Mouse (Mus musculus): Measurements from ENCODE around the gene Sptbn2. TPM values are rescaled to one million over a fixed set of nuclear protein-coding genes. Genes with fewer than 3 reads are reported as not detected.

Gene Sptbn2
- polyA plus RNA-seq, 1 experiment from 2014 or later = 0.11 TPM

GRCm38 (mm10) chr19:4712781-4713526 is 2.0 kb downstream of the Sptbn2 start:
- WGBS (ENCODE audit: missing documents) = 17% methylated on average over 12 of the region's 13 CpGs
- no peak overlapping the region for H3K27ac ChIP-seq
- no peak overlapping the region for H3K4me3 ChIP-seq (ENCODE audit: inconsistent target)
- H3K36me3 ChIP-seq (ENCODE audit: inconsistent target) = no peaks in the 10 kb centered on the region
- no peaks in the 10 kb centered on the region for H3K79me2 ChIP-seq (ENCODE audit: inconsistent target)

- H3K4me3 ChIP-seq (ENCODE audit: inconsistent target) = no peak overlapping the region
These were observed 2.9 kb downstream of the Sptbn2 start for GRCm38 (mm10) chr19:4713886-4714285.

GRCm38 (mm10) chr19:4716756-4717155 is 5.8 kb downstream of the Sptbn2 start:
- Histone ChIP-seq H3K4me3 (ENCODE audit: inconsistent target) (no peak overlapping the region), H3K36me3 (ENCODE audit: inconsistent target) (no peaks in the 10 kb centered on the region), H3K79me2 (ENCODE audit: inconsistent target) (no peaks in the 10 kb centered on the region), H3K27ac (no peak overlapping the region)
- 95% methylated on average over 14 of the region's 14 CpGs for WGBS (ENCODE audit: missing documents)

More at GRCm38 (mm10) chr19:4713886-4714285, 2.9 kb downstream of the Sptbn2 start:
- Histone ChIP-seq H3K27ac (no peak overlapping the region), H3K79me2 (ENCODE audit: inconsistent target) (no peaks in the 10 kb centered on the region), H3K36me3 (ENCODE audit: inconsistent target) (no peaks in the 10 kb centered on the region)
- WGBS (ENCODE audit: missing documents) = 89% methylated on average over 3 of the region's 3 CpGs

DNA sequence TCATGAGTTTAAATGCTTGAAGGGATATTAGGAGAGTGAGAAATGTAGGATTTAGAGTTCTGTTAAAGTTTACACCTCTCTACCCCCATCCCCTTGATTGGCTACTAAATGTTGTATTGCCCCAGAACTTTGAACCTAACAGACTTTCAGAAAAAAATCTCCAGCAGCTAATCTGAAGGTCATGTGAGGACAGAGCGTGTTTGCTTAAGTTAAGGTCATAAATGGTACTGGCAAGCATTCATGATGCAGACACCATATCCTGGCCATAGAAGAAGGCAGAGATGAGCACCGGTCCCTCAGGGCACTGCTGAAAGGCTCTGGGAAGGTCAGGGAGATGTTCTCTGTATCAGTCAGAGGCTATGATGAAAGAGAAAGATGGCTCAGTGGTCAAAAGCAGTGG is 6.3 kb downstream of the Sptbn2 start:
- Histone ChIP-seq H3K79me2 (ENCODE audit: inconsistent target) (no peaks in the 10 kb centered on the region), H3K27ac (no peak overlapping the region), H3K4me3 (ENCODE audit: inconsistent target) (no peak overlapping the region), H3K36me3 (ENCODE audit: inconsistent target) (no peaks in the 10 kb centered on the region)
- 93% methylated on average over 2 of the region's 2 CpGs for WGBS (ENCODE audit: missing documents)

- Histone ChIP-seq H3K27ac (no peak overlapping the region), H3K79me2 (ENCODE audit: inconsistent target) (no peaks in the 10 kb centered on the region), H3K4me3 (ENCODE audit: inconsistent target) (no peak overlapping the region), H3K36me3 (ENCODE audit: inconsistent target) (no peaks in the 10 kb centered on the region)
- WGBS (ENCODE audit: missing documents) = 29% methylated on average over 12 of the region's 12 CpGs
These were observed 7.7 kb downstream of the Sptbn2 start for GRCm38 (mm10) chr19:4718716-4719115.

DNA sequence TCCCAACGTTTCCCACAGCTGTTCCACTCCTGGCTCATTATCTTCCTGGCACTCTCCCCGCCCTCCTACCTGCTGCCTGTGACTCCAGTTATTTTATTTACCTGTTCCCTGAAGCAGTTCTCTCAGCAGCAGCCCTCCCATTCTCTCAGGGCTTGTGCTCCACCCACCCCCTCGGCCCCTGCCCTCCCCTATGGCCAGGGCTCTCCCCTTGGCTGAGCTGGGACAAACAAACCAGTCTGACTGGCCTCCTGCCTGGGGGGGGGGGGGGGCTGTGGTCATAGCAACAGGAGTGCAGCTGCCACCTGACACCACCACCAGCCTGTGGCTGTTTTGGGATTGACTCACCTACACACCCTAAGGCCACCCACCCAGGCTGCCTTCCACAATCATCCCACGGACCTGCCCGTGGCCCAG is 8.4 kb downstream of the Sptbn2 start:
- Histone ChIP-seq H3K36me3 (ENCODE audit: inconsistent target) (no peaks in the 10 kb centered on the region), H3K79me2 (ENCODE audit: inconsistent target) (no peaks in the 10 kb centered on the region), H3K4me3 (ENCODE audit: inconsistent target) (no peak overlapping the region), H3K27ac (no peak overlapping the region)
- WGBS (ENCODE audit: missing documents) = 87% methylated on average over 5 of the region's 5 CpGs

- no peak overlapping the region for H3K4me3 ChIP-seq (ENCODE audit: inconsistent target)
- WGBS (ENCODE audit: missing documents) = 92% methylated on average over 15 of the region's 15 CpGs
- no peak overlapping the region for H3K27ac ChIP-seq
- H3K36me3 ChIP-seq (ENCODE audit: inconsistent target) = no peaks in the 10 kb centered on the region
- no peaks in the 10 kb centered on the region for H3K79me2 ChIP-seq (ENCODE audit: inconsistent target)
These were observed 9.1 kb downstream of the Sptbn2 start for GRCm38 (mm10) chr19:4720112-4720511.

GRCm38 (mm10) chr19:4720671-4721244 is 9.8 kb downstream of the Sptbn2 start:
- Histone ChIP-seq H3K27ac (no peak overlapping the region), H3K36me3 (ENCODE audit: inconsistent target) (no peaks in the 10 kb centered on the region), H3K4me3 (ENCODE audit: inconsistent target) (no peak overlapping the region), H3K79me2 (ENCODE audit: inconsistent target) (no peaks in the 10 kb centered on the region)
- 74% methylated on average over 11 of the region's 11 CpGs for WGBS (ENCODE audit: missing documents)

GRCm38 (mm10) chr19:4729186-4729585 is 18.2 kb downstream of the Sptbn2 start:
- no peak overlapping the region for H3K4me3 ChIP-seq (ENCODE audit: inconsistent target)
- H3K79me2 ChIP-seq (ENCODE audit: inconsistent target) = no peaks in the 10 kb centered on the region
- H3K36me3 ChIP-seq (ENCODE audit: inconsistent target) = no peaks in the 10 kb centered on the region
- H3K27ac ChIP-seq = no peak overlapping the region
- 91% methylated on average over 9 of the region's 9 CpGs for WGBS (ENCODE audit: missing documents)

GRCm38 (mm10) chr19:4733052-4733451 is 22.1 kb downstream of the Sptbn2 start:
- 93% methylated on average over 3 of the region's 3 CpGs for WGBS (ENCODE audit: missing documents)
- Histone ChIP-seq H3K79me2 (ENCODE audit: inconsistent target) (no peaks in the 10 kb centered on the region), H3K27ac (no peak overlapping the region), H3K36me3 (ENCODE audit: inconsistent target) (no peaks in the 10 kb centered on the region), H3K4me3 (ENCODE audit: inconsistent target) (no peak overlapping the region)

GRCm38 (mm10) chr19:4737866-4738265 is 26.9 kb downstream of the Sptbn2 start:
- Histone ChIP-seq H3K27ac (no peak overlapping the region), H3K79me2 (ENCODE audit: inconsistent target) (no peaks in the 10 kb centered on the region), H3K36me3 (ENCODE audit: inconsistent target) (no peaks in the 10 kb centered on the region), H3K4me3 (ENCODE audit: inconsistent target) (no peak overlapping the region)
- 88% methylated on average over 10 of the region's 13 CpGs for WGBS (ENCODE audit: missing documents)

DNA sequence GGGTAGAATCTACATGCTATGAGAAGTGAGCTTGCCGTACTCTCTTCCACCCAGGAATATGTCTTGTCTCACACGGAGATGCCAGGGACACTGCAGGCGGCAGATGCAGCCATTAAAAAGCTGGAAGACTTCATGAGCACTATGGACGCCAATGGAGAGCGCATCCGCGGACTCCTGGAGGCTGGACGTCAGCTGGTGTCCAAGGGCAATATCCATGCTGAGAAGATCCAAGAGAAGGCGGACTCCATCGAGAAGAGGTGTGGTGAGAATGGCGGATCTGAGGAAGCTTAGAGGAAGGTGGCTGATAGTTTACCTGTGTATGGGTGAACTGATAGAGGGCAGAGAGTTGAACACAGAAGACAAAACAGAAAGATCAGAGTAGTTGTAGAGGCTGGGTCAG is 28.1 kb downstream of the Sptbn2 start:
- WGBS (ENCODE audit: missing documents) = 91% methylated on average over 11 of the region's 11 CpGs
- H3K4me3 ChIP-seq (ENCODE audit: inconsistent target) = no peak overlapping the region
- no peaks in the 10 kb centered on the region for H3K79me2 ChIP-seq (ENCODE audit: inconsistent target)
- no peak overlapping the region for H3K27ac ChIP-seq
- H3K36me3 ChIP-seq (ENCODE audit: inconsistent target) = no peaks in the 10 kb centered on the region

DNA sequence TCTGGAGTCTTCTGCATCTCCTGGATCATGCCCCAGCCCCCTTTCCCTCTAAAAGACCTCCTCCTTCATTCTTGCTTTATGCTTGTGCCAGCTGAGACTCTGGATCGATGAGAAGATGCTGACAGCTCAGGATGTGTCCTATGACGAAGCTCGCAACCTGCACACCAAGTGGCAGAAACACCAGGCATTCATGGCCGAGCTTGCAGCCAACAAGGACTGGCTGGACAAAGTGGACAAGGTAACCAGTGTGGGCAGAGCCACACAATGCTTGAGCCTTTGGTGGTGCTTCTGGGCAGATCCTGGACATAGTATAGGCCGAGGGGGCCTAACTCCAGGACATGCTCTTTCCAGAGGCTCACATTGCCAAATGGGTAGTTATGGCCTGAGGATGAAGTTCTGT is 28.8 kb downstream of the Sptbn2 start:
- Histone ChIP-seq H3K27ac (no peak overlapping the region), H3K4me3 (ENCODE audit: inconsistent target) (no peak overlapping the region), H3K36me3 (ENCODE audit: inconsistent target) (no peaks in the 10 kb centered on the region), H3K79me2 (ENCODE audit: inconsistent target) (no peaks in the 10 kb centered on the region)
- 92% methylated on average over 5 of the region's 5 CpGs for WGBS (ENCODE audit: missing documents)

DNA sequence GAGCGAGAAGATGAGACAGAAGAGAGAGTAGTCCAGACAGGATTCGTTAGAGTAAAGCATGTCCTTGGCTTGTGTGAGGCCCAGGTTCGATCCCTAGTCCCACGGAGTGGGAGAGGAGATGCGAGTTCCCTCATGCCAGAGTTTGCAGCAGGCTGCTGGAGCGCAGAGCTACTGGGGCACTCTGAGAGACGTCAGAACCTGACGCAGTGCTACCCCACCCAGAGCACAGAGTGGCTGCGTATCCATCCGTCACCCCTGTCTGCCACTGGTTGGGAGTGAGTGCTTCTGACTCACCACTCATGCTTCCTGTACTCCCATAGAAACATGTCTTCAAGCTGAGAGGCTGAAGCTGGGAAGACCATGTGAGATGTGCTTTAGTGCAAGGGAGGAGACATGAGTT is 30.5 kb downstream of the Sptbn2 start:
- 81% methylated on average over 10 of the region's 10 CpGs for WGBS (ENCODE audit: missing documents)
- H3K36me3 ChIP-seq (ENCODE audit: inconsistent target) = no peaks in the 10 kb centered on the region
- no peaks in the 10 kb centered on the region for H3K79me2 ChIP-seq (ENCODE audit: inconsistent target)
- H3K4me3 ChIP-seq (ENCODE audit: inconsistent target) = no peak overlapping the region
- no peak overlapping the region for H3K27ac ChIP-seq

GRCm38 (mm10) chr19:4742229-4742628 is 31.3 kb downstream of the Sptbn2 start:
- H3K36me3 ChIP-seq (ENCODE audit: inconsistent target) = no peaks in the 10 kb centered on the region
- H3K4me3 ChIP-seq (ENCODE audit: inconsistent target) = no peak overlapping the region
- 97% methylated on average over 6 of the region's 6 CpGs for WGBS (ENCODE audit: missing documents)
- no peaks in the 10 kb centered on the region for H3K79me2 ChIP-seq (ENCODE audit: inconsistent target)
- H3K27ac ChIP-seq = no peak overlapping the region

All from macrophage (primary cell).